Mouse (Mus musculus) ES-E14 (cell line): ENCODE results near the gene Sh3bgrl.

Experiments
- CHD2 ChIP-seq: IDR thresholded peaks from 2 replicates; pipeline ENCODE4 v1.6.1; 2014; ENCODE audit warnings: mild to moderate bottlenecking, low read depth, low read length, inconsistent platforms
- HCFC1 ChIP-seq: IDR thresholded peaks from 2 replicates; pipeline ENCODE4 v1.6.1; 2012; ENCODE audit warnings: low read length, inconsistent platforms, borderline replicate concordance; ENCODE audit not compliant: insufficient read depth
- MAFK ChIP-seq: IDR thresholded peaks from 2 replicates; pipeline ENCODE4 v1.6.1; 2014; ENCODE audit warnings: mild to moderate bottlenecking, low read depth, low read length, inconsistent platforms; ENCODE audit not compliant: insufficient read depth
- ZC3H11A ChIP-seq: IDR thresholded peaks from 2 replicates; pipeline ENCODE4 v1.6.1; 2012; ENCODE audit warnings: low read depth, mild to moderate bottlenecking, inconsistent platforms, low read length, borderline replicate concordance
- ZNF384 ChIP-seq: IDR thresholded peaks from 2 replicates; pipeline ENCODE4 v1.6.1; 2012; ENCODE audit warnings: low read depth, low read length, inconsistent platforms

DNA sequence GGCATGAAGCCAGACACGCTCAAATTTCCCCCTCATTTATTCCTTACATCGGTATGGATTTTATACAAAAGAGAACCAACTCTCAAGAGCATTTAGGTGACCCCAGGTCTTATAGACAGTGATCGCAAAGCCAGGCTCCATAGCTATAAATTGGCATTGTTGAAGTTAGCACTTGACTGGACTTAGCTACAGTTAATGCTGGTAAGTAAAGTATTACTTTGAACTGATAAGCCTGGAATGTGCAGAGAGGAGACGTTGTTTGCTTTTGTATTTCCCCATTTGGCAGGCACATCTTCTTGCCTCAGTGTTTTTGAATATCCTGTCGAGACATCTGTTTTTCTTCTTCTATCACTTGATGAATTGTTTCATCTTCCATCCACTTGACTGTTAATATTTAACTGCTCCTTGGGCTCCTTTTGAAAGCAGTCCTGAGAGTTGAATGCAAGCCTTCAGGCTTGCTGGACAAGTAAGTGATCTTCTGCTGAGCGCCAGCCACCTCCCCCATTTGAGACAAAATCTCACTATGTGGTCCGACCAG is 32.5 kb downstream of the Sh3bgrl start:
- no peak for TF ChIP-seq MAFK
- no peak for TF ChIP-seq HCFC1
- TF ChIP-seq ZC3H11A: no peak
- TF ChIP-seq ZNF384: no peak
- no peak for TF ChIP-seq CHD2
